Mouse (Mus musculus) urinary bladder, postnatal 25 days (tissue): ENCODE measurements around the gene Spata45.
A peak's percentile ranks its signal among the peaks of the same experiment; 100 is the strongest.
"Not testable (repeated sequence)": the region's sequence is repeated elsewhere in the genome, so short reads cannot be mapped to it uniquely, and the experiment has no call there.

ENCODE experiments used
- DNase-seq: peaks from one replicate; pipeline ENCODE4 v3.0.0; 2022; ENCODE audit warnings: low spot score

Gene Spata45

DNA sequence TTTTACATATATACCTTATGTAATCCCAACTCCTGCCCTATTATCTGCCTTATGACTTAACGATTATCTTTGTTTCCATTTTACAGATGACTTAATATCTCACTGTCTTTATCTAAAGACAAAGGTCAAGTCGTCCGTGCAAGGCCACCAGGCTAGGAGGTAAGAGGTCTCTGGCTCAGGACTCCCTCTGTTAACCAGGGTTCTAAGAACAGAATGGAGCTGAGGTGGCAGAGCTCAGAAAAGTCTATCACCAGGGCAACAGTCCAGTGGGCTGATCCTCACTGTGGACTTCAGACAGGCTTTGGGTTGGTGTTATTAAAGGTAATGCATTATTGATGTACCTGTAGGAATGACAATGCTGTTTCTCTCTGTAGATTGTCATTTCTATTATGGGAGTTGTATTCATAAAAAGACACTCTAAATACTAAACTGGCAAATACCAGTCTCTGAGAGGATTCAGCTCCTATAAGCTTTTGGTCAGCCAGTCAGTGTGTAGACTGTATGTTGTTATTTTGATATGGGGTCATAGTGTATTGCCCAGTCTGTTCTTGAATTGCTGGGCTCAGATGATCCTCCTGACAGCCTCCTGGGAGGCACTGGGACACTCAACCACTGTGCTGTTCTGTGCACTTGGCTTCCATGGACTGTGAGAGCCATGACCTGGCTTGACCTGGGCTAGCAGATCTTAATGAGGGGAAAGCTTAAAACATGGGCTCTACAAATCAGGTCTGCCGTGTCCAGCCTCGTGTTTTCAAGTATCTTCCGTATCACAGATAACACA lies at the start of gene Spata45:
TSS of gene Spata45 (plus strand) at position 86 of the 781 bp plus-strand sequence.
- no peak for DNase-seq

GRCm38 (mm10) chr1:190989437-190990082 lies 46.9 kb upstream of the Spata45 start:
- DNase-seq, result no peak

DNA sequence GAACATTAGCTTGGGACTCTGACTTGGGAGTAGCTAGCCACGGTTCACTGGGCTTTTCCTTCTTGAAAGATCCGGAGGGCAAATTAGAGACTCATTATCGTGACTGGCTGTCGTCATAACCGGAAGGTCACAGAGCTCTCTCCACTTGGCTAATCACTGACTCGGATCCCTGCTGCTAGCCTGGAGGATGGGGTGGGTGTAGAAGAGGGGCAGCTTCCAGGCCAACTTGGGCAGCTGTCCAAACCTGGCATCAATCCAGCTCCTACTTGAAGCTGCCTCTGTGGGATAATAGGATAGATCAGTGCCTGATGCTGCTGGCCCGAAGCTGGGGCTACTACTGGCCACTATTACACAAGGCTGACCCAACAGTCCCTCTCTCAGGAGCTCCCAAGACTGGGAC lies 40.9 kb upstream of the Spata45 start:
- DNase-seq, result peak; percentile 8

- DNase-seq, result no peak
Observed at GRCm38 (mm10) chr1:190996346-190996877, 40.0 kb upstream of the Spata45 start.

- no peak for DNase-seq
Observed at GRCm38 (mm10) chr1:190998027-190998426, 38.4 kb upstream of the Spata45 start.

DNA sequence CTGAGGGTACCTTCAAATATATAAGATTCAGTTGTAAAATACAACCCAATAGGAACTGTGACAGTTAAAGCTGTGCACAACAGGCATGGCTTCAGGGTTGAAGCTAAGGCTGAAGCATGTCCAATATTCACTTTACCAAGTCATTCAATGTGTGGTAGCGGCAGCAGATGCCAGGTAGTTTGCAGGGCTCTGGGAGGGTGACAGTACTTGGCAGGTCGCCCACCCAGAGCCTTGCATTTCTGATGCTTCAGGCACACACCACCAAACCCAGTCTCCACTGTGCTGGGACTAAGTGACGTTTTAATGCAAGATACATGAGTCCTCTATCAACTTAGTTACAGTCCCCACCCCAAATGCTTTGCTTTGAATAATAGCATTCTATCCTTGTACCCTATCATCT lies 35.8 kb upstream of the Spata45 start:
- DNase-seq, result no peak

DNA sequence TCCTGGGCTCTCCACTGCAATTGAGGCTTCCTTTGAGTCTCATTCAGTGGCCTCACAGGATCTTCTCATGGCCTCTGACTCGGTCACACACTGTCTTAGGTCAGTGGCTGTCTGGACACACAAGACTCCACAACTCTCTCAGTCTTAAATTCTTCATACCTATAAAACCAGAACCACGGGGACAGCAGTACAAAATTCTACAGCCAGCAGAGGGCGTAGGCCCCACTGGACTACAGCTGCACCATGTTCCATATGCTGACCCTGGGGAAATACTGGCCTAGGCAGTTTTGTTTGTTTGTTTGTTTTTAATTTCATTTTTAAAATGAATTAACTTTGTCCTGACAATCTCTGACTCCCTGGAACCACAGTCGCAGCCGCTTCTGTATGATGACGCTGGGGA lies 34.2 kb upstream of the Spata45 start:
- DNase-seq, result no peak

GRCm38 (mm10) chr1:191008707-191009106 lies 27.7 kb upstream of the Spata45 start:
- DNase-seq, result no peak

DNA sequence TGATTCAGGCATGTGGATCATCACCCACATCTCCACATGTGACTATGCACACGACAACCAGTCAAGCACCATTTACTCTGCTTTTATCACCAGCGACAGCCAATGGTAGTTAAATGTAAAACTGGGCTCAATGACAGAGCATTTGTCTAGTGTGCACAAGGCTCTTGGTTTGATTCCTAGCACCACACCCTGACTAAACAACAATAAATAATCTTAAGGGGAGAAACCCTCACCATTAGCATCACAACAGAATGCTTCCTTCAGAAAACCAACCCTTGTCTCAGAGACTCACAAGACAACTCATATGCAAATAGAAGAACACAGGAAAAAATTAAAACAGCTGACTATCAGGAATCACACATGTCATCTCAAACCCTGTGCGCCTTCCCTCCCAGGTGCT lies 22.2 kb upstream of the Spata45 start:
- no peak for DNase-seq

DNA sequence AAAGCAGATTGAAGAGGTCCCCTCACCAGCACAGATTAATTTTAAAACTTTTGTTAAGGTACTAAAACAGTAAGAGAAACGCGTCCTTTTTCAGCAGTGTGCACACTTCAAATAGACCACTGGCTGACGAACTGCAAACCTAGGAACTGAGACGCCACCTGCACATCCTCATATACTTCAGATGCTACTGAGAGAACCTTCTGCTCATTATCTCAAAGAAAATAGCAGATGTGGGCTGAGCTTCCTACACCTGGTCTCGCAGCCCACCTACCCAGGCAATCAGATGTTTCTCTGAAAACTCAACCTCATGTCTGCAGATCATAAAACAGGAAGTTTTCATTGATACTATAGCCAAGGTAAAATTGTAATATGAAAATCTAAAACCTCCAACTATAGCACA lies 16.6 kb upstream of the Spata45 start:
- no peak for DNase-seq

DNA sequence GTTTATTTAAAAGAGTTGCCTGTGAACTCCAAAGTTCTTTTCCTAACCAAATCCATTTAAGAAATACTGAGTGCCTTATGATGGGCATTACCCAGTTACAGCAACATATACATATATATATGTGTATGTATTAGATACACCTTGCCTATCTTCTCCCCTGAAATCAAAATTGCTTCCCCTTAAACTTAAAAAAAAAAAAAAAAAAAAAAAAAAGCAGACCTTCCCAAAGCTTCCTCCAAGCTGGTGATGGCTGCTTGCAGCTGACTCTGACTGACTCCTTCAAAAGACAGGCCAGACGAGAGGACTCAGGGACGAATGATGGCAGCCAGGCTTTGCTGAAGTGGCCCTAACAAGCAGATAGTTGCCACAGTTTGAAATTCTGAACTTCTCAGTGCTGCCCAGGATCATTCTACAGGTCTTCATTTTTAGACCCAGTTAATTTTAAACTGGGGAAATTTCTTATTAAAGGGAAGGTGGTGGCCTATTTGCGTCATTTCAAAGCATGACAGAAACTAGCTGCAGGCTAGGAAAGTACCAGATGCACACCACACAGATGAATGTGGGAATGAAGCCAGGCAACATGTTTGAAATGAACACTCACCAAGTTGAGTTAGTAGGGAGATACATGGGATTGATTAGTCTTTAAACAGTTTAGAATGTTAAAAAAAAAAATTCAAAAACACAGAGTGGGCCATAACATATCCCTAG lies 16.1 kb upstream of the Spata45 start:
- no peak for DNase-seq

- no peak for DNase-seq
Observed at GRCm38 (mm10) chr1:191021016-191021415, 15.4 kb upstream of the Spata45 start.

- DNase-seq, result no peak
Observed at GRCm38 (mm10) chr1:191023140-191023539, 13.3 kb upstream of the Spata45 start.

- not testable (repeated sequence) for DNase-seq
Observed at GRCm38 (mm10) chr1:191023806-191024205, 12.6 kb upstream of the Spata45 start.

GRCm38 (mm10) chr1:191025016-191026012 lies 11.1 kb upstream of the Spata45 start:
- DNase-seq, result peak; percentile 28

DNA sequence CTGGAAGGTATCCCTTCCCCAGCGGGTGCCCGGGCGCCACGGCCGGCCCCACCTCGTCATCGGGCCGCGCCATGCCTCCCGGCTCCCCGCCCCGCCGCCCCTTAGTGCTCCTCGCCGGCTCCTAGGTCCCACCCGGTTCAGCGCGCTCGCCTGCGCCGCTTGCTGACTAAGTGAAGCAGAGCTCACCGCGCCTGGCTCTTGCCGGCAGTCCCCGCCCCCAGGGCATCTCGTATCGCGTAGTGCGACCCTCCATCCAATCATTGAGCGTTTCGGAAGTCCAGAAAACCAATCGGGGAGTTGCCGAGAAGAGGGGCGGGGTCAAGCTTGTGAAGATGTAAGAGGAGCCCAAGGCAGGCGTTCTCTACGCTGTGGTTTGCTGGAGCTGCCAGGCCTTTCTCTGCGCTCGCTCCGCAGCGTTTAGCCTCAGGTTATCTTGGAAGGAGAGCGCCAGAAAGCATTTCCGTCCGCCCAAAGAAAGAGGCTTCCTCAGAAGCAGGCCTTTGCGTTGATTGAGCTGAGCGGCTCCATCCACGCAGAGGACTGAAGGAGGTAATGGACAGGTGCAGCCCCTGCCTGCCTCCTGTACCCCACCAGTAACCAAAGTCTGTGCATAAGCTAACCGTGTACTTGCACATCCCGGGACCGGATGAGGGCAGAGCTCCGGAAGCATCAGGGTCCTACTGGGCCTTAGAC lies 10.3 kb upstream of the Spata45 start, which contains the start of gene Flvcr1:
TSS of gene Flvcr1 (minus strand) at position 138 of the 693 bp plus-strand sequence.
- DNase-seq, result peak; percentile 92

DNA sequence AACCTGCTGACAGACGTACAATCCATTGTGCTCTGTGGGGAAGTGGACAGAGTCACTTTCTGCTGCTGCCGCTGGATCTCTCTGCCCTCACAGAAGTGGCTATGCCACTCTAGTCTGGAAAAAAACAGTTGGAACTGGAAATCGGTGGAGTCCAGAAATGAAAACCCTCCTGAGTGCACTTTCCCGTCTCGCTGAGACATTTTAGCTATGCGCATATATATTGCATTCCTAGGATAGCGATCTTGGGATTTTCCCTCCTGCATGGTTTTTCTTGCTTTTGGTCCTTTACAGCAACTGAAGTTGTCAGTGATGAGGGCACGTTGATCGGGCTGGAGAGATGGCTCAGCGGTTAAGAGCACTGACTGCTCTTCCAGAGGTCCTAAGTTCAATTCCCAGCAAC lies 6.3 kb upstream of the Spata45 start:
- DNase-seq, result no peak

DNA sequence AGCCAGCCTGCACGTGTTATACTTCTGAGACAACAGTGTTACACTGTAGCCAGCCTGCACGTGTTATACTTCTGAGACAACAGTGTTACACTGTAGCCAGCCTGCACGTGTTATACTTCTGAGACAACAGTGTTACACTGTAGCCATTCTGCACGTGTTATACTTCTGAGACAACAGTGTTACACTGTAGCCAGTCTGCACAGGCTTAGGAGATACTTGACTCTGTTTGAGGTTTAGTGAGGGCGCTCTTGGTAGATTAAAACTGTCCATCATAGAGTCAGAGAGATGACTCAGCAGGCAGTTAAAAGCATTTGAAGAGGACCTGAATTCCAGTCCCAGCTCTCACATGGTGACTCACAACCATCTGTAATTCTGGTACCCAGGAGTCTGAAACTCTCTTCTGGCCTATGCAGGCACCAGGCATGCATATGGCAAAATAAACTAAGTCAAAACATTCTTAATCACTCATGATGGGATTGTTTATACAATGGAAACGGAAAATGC lies 5.5 kb upstream of the Spata45 start:
- DNase-seq, result not testable (repeated sequence)

DNA sequence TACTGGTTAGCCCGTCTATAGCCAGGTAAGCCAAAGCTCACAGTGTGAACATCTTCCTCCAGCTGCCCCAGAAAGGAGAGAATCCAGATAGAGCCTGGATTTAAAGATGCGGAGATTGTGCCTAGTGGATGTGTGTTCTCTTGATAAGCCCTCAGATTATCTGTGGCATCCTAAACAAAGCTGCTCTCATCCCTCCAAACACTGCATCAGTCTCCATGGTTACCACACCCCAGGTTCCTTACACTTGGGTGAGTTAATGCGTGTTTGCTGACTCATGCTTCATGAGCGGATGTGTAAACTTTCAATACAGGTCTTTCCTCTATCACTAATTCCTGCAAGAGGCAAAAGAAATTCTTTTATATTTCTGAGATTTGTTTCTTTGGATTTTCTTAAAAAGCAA lies 790 bp upstream of the Spata45 start:
- DNase-seq, result no peak

- no peak for DNase-seq
Observed at GRCm38 (mm10) chr1:191037999-191038398, 1.6 kb downstream of the Spata45 start.

GRCm38 (mm10) chr1:191041352-191041751 lies 4.9 kb downstream of the Spata45 start:
- DNase-seq, result no peak
